Mouse (Mus musculus) hindbrain, embryonic 13.5 days (tissue): ENCODE data around the gene Lmf2. TPM values are rescaled to one million over a fixed set of nuclear protein-coding genes. Genes with fewer than 3 reads are reported as not detected.

ENCODE experiments used
- ATAC-seq: fragments of 200-750 bp; cut with Nextera tagmentation; 2 replicates; pipeline ENCODE4 v1.8.0; 2017; ENCODE audit warnings: moderate TSS enrichment; ENCODE audit not compliant: low FRiP score
- H3K27ac ChIP-seq: fragments of 300-500 bp; sonication (generic); 2 replicates; pipeline ENCODE4 v1.5.1; 2015; ENCODE audit warnings: inconsistent platforms, mild to moderate bottlenecking, moderate library complexity
- H3K27me3 ChIP-seq: fragments of 300-500 bp; sonication (generic); 2 replicates; pipeline ENCODE4 v1.6.1; 2015; ENCODE audit warnings: mild to moderate bottlenecking, inconsistent platforms
- H3K36me3 ChIP-seq: fragments of 300-500 bp; sonication (generic); 2 replicates; pipeline ENCODE4 v1.6.1; 2015; ENCODE audit warnings: mild to moderate bottlenecking, inconsistent platforms
- H3K4me1 ChIP-seq: fragments of 300-500 bp; sonication (generic); replicated peaks from 2 replicates; pipeline ENCODE4 v1.6.1; 2015; ENCODE audit warnings: inconsistent platforms
- H3K4me2 ChIP-seq: fragments of 300-500 bp; sonication (generic); 2 replicates; pipeline ENCODE4 v1.6.1; 2015; ENCODE audit warnings: inconsistent platforms, mild to moderate bottlenecking, moderate library complexity
- H3K4me3 ChIP-seq: fragments of 300-500 bp; sonication (generic); 2 replicates; pipeline ENCODE4 v1.5.1; 2015; ENCODE audit warnings: mild to moderate bottlenecking, inconsistent platforms
- H3K9ac ChIP-seq: fragments of 300-500 bp; sonication (generic); 2 replicates; pipeline ENCODE4 v1.6.1; 2015; ENCODE audit warnings: mild to moderate bottlenecking, inconsistent platforms
- H3K9me3 ChIP-seq: fragments of 300-500 bp; sonication (generic); 2 replicates; pipeline ENCODE4 v1.6.1; 2016; ENCODE audit warnings: inconsistent platforms
- WGBS: fragments of 180-500 bp; shearing (Covaris S2); methylation state at CpG from one replicate; pipeline ENCODE4 v1.1.7; 2015; 5-methylcytosine and 5-hydroxymethylcytosine counted together
- polyA plus RNA-seq: library from polyadenylated mRNA; unstranded; fragments of >200 nt; fragmentation: Nextera tagmentation; extraction: Ambion mirVana; gene quantifications from 2 replicates; pipeline ENCODE4 v1.2.1, GENCODE M21; 2015

Gene Lmf2
- polyA plus RNA-seq, 1 experiment from 2014 or later, result 32.6 TPM

DNA sequence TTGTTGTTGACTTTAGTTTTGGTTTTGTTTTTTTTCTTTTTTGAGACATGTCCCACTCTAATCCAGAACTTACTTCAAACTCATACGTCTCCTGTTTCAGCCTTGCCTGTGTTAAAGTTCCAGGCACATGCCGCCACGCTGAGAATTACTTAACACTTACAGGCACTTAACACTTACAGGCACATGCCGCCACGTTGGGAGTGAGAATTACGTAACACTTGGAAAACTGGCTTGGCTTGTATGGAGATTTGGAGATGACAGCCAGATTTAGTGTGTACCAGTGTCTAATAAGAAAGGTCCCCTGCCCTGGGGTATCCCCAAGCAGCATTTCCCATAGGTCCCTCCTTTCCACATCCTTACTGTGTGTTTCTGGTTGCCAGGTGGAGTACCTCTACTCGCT is 7.6 kb upstream of the Lmf2 start:
- H3K9me3 ChIP-seq, result no peaks in the 10 kb centered on the region
- H3K27ac ChIP-seq, result no peak overlapping the region
- no peak overlapping the region for H3K9ac ChIP-seq
- H3K4me3 ChIP-seq, result no peak overlapping the region
- H3K36me3 ChIP-seq, result peaks cover 80% of the 10 kb centered on the region
- ATAC-seq, result no peak
- no peaks in the 10 kb centered on the region for H3K27me3 ChIP-seq
- H3K4me1 ChIP-seq, result peaks cover 12% of the 10 kb centered on the region
- 97% methylated on average over 7 of the region's 7 CpGs for WGBS
- H3K4me2 ChIP-seq, result no peak overlapping the region

GRCm38 (mm10) chr15:89358784-89359183 is 3.3 kb upstream of the Lmf2 start:
- no peak overlapping the region for H3K27ac ChIP-seq
- WGBS, result 88% methylated on average over 3 of the region's 3 CpGs
- H3K4me2 ChIP-seq, result no peak overlapping the region
- no peaks in the 10 kb centered on the region for H3K27me3 ChIP-seq
- H3K4me3 ChIP-seq, result no peak overlapping the region
- no peaks in the 10 kb centered on the region for H3K9me3 ChIP-seq
- peaks cover 39% of the 10 kb centered on the region for H3K36me3 ChIP-seq
- no peak overlapping the region for H3K9ac ChIP-seq
- ATAC-seq, result no peak
- H3K4me1 ChIP-seq, result peaks cover 42% of the 10 kb centered on the region

GRCm38 (mm10) chr15:89356372-89356771 is 913 bp upstream of the Lmf2 start:
- H3K4me2 ChIP-seq, result peak overlapping the region; percentile 87
- peak; percentile 13; the same call in 1 of the 2 replicates for ATAC-seq
- H3K27ac ChIP-seq, result peak overlapping the region; percentile 81
- no peaks in the 10 kb centered on the region for H3K9me3 ChIP-seq
- H3K36me3 ChIP-seq, result peaks cover 41% of the 10 kb centered on the region
- no peaks in the 10 kb centered on the region for H3K27me3 ChIP-seq
- under 1% methylated on average over 15 of the region's 15 CpGs for WGBS
- H3K4me3 ChIP-seq, result peak overlapping the region; percentile 67
- H3K4me1 ChIP-seq, result peaks cover 42% of the 10 kb centered on the region
- peak overlapping the region; percentile 83 for H3K9ac ChIP-seq

- H3K4me2 ChIP-seq, result peak overlapping the region; percentile 61
- H3K9me3 ChIP-seq, result no peaks in the 10 kb centered on the region
- H3K36me3 ChIP-seq, result peaks cover 41% of the 10 kb centered on the region
- H3K4me3 ChIP-seq, result peak overlapping the region; percentile 67
- H3K9ac ChIP-seq, result peak overlapping the region; percentile 83
- whole genome bisulfite sequencing, result 90% methylated on average over 7 of the region's 7 CpGs
- ATAC-seq, result no peak
- no peak overlapping the region for H3K27ac ChIP-seq
- peaks cover 42% of the 10 kb centered on the region for H3K4me1 ChIP-seq
- no peaks in the 10 kb centered on the region for H3K27me3 ChIP-seq
These were observed 1.0 kb downstream of the Lmf2 start for GRCm38 (mm10) chr15:89354455-89354854.

DNA sequence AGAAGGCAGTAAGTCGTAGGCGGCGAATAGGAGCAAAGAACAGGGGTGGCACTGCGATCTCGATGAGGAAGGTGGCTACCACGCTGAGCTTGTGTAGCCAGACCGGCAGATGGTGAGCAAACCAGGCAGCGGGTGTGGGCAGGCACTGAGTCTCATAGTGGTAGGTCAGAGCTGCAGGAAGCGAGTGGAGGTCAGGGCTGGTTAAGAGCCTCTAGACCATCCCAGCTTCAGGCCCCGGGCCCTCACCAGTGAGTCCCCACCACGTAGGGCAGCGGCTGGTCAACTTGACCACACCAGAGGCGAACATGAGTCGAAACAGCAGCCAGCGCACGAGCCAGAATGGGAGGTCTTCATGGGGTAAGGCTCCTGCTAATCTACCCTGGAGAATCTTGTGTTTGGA is 1.6 kb downstream of the Lmf2 start:
- 95% methylated on average over 16 of the region's 16 CpGs for WGBS
- Histone ChIP-seq H3K9me3 (no peaks in the 10 kb centered on the region), H3K27me3 (no peaks in the 10 kb centered on the region), H3K4me2 (0 out of 2 replicates have a peak overlapping the region, but pooled peaks have one; percentile 61), H3K9ac (0 out of 2 replicates have a peak overlapping the region, but pooled peaks have one; percentile 83), H3K4me1 (peaks cover 38% of the 10 kb centered on the region), H3K4me3 (0 out of 2 replicates have a peak overlapping the region, but pooled peaks have one; percentile 67), H3K36me3 (peaks cover 41% of the 10 kb centered on the region), H3K27ac (no peak overlapping the region)
- no peak for ATAC-seq

- Histone ChIP-seq H3K4me2 (no peak overlapping the region), H3K4me1 (peaks cover 28% of the 10 kb centered on the region), H3K9ac (no peak overlapping the region), H3K36me3 (peaks cover 41% of the 10 kb centered on the region), H3K27me3 (no peaks in the 10 kb centered on the region), H3K9me3 (no peaks in the 10 kb centered on the region), H3K4me3 (no peak overlapping the region), H3K27ac (no peak overlapping the region)
- WGBS, result 94% methylated on average over 12 of the region's 12 CpGs
- no peak for ATAC-seq
These were observed 2.7 kb downstream of the Lmf2 start for GRCm38 (mm10) chr15:89352795-89353194.

- no peak for ATAC-seq
These were observed 3.4 kb downstream of the Lmf2 start for GRCm38 (mm10) chr15:89352054-89352453.

DNA sequence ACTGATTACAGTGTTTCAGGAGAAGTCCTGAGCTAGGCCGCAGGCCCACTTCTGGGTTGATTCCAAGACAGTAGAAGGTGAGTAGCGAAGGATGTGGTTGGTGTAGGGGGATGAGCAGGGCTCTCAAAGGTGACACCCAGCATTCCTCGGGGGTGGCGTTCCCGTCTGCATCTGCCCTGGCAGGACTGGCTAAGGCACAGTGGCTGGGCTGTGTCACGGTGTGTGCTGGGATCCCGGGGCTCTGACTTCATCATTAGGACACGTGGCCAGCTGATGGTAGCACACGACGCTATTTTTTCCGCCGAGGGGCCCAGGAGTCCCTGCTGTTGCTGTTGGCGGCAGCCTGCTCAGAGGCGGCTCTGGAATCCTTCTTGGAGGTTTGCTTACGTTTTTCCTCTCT is 4.2 kb downstream of the Lmf2 start:
- ATAC-seq, result no peak

More at GRCm38 (mm10) chr15:89352054-89352453, 3.4 kb downstream of the Lmf2 start:
- Histone ChIP-seq H3K27me3 (no peaks in the 10 kb centered on the region), H3K4me1 (peaks cover 22% of the 10 kb centered on the region), H3K27ac (no peak overlapping the region), H3K9ac (no peak overlapping the region), H3K4me2 (no peak overlapping the region), H3K9me3 (no peaks in the 10 kb centered on the region), H3K4me3 (no peak overlapping the region), H3K36me3 (peaks cover 41% of the 10 kb centered on the region)
- 97% methylated on average over 14 of the region's 14 CpGs for WGBS

GRCm38 (mm10) chr15:89350447-89350846 is 5.0 kb downstream of the Lmf2 start:
- H3K4me2 ChIP-seq, result no peak overlapping the region
- H3K9ac ChIP-seq, result no peak overlapping the region
- H3K4me1 ChIP-seq, result peaks cover 13% of the 10 kb centered on the region
- 83% methylated on average over 5 of the region's 5 CpGs for WGBS
- no peak for ATAC-seq
- H3K27ac ChIP-seq, result no peak overlapping the region
- peaks cover 41% of the 10 kb centered on the region for H3K36me3 ChIP-seq
- H3K9me3 ChIP-seq, result no peaks in the 10 kb centered on the region
- H3K27me3 ChIP-seq, result no peaks in the 10 kb centered on the region
- H3K4me3 ChIP-seq, result no peak overlapping the region

More for the DNA sequence above, 4.2 kb downstream of the Lmf2 start:
- Histone ChIP-seq H3K9me3 (no peaks in the 10 kb centered on the region), H3K36me3 (peaks cover 41% of the 10 kb centered on the region), H3K4me3 (no peak overlapping the region), H3K27ac (no peak overlapping the region), H3K4me2 (no peak overlapping the region), H3K9ac (no peak overlapping the region), H3K4me1 (peaks cover 14% of the 10 kb centered on the region), H3K27me3 (no peaks in the 10 kb centered on the region)
- WGBS, result 93% methylated on average over 15 of the region's 15 CpGs

- Histone ChIP-seq H3K9ac (no peak overlapping the region), H3K4me3 (no peak overlapping the region), H3K4me1 (no peaks in the 10 kb centered on the region), H3K4me2 (no peak overlapping the region), H3K27me3 (no peaks in the 10 kb centered on the region), H3K36me3 (no peaks in the 10 kb centered on the region), H3K27ac (no peak overlapping the region), H3K9me3 (no peaks in the 10 kb centered on the region)
- 83% methylated on average over 3 of the region's 3 CpGs for WGBS
- ATAC-seq, result no peak
These were observed 12.1 kb downstream of the Lmf2 start for GRCm38 (mm10) chr15:89343325-89343724.

DNA sequence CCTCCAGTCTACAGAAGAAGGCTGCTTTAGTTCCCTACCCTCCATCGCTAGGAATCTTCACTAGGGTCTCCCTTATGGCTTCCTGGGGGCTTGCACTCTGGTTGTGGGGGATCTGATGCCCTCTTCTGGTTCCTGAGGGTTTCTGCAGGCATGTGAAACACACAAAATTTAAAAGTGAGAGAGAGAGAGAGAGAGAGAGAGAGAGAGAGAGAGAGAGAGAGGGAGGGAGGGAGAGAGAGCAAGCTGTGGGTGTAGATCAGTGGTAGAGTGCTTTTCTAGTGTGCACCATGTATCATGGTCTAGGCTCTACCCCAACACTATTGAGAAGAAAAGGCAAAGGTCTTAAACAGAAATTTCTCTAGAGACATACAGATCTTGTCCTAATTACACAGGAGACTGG is 13.8 kb downstream of the Lmf2 start:
- H3K27ac ChIP-seq, result no peak overlapping the region
- no peak for ATAC-seq
- H3K9ac ChIP-seq, result no peak overlapping the region
- H3K9me3 ChIP-seq, result no peaks in the 10 kb centered on the region
- H3K4me2 ChIP-seq, result no peak overlapping the region
- H3K27me3 ChIP-seq, result no peaks in the 10 kb centered on the region
- H3K4me1 ChIP-seq, result no peaks in the 10 kb centered on the region
- 58% methylated on average over 1 of the region's 1 CpGs for WGBS
- no peaks in the 10 kb centered on the region for H3K36me3 ChIP-seq
- no peak overlapping the region for H3K4me3 ChIP-seq

GRCm38 (mm10) chr15:89340136-89340535 is 15.3 kb downstream of the Lmf2 start:
- ATAC-seq, result no peak
- Histone ChIP-seq H3K4me1 (no peaks in the 10 kb centered on the region), H3K27ac (no peak overlapping the region), H3K9ac (no peak overlapping the region), H3K36me3 (no peaks in the 10 kb centered on the region), H3K9me3 (no peaks in the 10 kb centered on the region), H3K4me2 (no peak overlapping the region), H3K4me3 (no peak overlapping the region), H3K27me3 (no peaks in the 10 kb centered on the region)
- 81% methylated on average over 3 of the region's 3 CpGs for WGBS

DNA sequence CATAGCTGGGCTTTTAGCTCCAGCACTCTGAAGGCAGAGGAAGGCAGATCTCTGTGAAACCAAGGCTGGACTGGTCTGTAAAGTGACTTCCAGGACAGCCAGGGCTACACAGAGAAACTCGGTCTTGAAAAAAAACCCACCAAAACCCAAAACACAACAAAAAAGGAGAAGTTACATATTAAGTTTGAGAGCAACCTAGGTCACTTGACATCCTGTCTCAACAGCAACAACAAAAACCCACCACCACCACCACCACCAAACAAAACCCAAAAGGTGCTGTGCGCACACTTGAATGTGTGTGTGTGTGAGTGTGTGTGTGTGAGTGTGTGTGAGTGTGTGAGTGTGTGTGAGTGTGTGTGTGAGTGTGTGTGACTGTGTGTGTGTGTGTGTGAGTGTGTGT is 15.8 kb downstream of the Lmf2 start:
- 83% methylated on average over 2 of the region's 2 CpGs for WGBS
- no peak overlapping the region for H3K27ac ChIP-seq

More for the DNA sequence above, 15.8 kb downstream of the Lmf2 start:
- Histone ChIP-seq H3K27me3 (no peaks in the 10 kb centered on the region), H3K4me2 (no peak overlapping the region), H3K9me3 (no peaks in the 10 kb centered on the region), H3K4me3 (no peak overlapping the region), H3K36me3 (no peaks in the 10 kb centered on the region), H3K4me1 (no peaks in the 10 kb centered on the region), H3K9ac (no peak overlapping the region)
- no peak for ATAC-seq
